In the genomic region with DNA sequence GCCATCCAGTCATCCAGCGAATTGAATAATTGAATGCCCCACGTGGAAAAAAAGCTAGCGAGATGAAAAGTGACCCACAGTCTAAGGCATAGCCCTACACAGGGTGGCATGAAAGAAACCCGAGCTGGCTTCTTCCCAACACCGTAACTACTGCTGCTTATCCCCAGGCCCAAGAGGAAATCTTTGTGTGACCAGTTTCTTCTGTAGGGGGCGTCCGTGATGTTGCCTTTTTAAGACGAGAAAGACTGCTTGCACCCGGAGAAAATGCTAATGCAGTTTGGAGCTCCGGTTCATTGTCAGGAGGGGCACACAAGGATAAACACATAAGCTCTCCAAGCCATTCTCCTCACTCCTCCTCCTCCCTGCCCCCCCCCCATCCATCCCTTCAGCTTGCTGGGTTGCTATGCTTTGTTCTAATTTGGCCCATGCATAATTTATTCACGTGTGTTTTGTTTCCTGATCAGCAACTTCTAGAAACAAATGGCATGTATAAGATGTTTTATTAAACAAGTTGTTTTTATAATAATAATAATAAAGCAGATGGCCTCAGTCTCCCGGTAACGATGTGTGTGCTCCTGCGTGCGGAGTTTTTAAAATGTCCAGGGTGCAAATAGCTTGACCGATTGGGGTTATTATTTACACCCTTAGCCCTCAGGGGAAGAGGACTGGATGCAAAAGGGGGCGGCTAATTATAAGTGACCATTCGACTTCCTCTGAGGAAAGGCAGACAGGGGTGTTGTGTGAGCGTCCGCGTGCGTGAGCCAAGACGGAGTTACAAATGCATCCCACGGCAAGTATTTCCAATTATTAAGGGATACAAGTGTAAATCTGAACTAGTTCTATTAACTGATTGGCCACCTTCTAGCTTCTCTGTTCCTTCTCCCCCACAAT, we compare ENCODE assay signal across 9 mouse cellular contexts. TPM values are rescaled to one million over a fixed set of nuclear protein-coding genes. Genes with fewer than 3 reads are reported as not detected.
DNase-seq lines count a peak whose midpoint lies in the region; ATAC-seq lines count a peak whose summit lies in the region.
"Had no signal": no experiment of that assay in that cellular context is flagged by ENCODE, and none has a peak within 500 bp of the region (broad histone marks: within the 10 kb centered on the region; RNA-seq: fewer than 3 reads in every experiment).

No protein-coding gene starts in this region.

- WGBS in kidney, embryonic 16.5 days = 4% methylated on average over 24 of the region's 24 CpGs
- under 1% methylated on average over 24 of the region's 24 CpGs for WGBS in embryonic facial prominence, embryonic 11.5 days
- under 1% methylated on average over 24 of the region's 24 CpGs for WGBS in neural tube, embryonic 13.5 days

- peaks cover 2% of the 10 kb centered on the region; the same call in 1 of the 2 replicates for H3K27me3 ChIP-seq in kidney, embryonic 16.5 days (ENCODE audit: insufficient read depth, low read length)
- peaks cover 15% of the 10 kb centered on the region for H3K27me3 ChIP-seq in embryonic facial prominence, embryonic 11.5 days (ENCODE audit: control insufficient read depth, insufficient read depth, low read length)
- H3K27me3 ChIP-seq in neural tube, embryonic 13.5 days = no peaks in the 10 kb centered on the region

- H3K27ac ChIP-seq in kidney, embryonic 16.5 days (ENCODE audit: low read length) = no peak overlapping the region
- H3K27ac ChIP-seq in embryonic facial prominence, embryonic 11.5 days (replicated peaks; ENCODE audit: low read depth, low read length) = no peak overlapping the region
- peak overlapping the region; percentile 93; the same call in 1 of the 2 replicates for H3K27ac ChIP-seq in neural tube, embryonic 13.5 days (replicated peaks)

- H3K36me3 ChIP-seq in kidney, embryonic 16.5 days (ENCODE audit: insufficient read depth, low read length) = no peaks in the 10 kb centered on the region
- no peaks in the 10 kb centered on the region for H3K36me3 ChIP-seq in embryonic facial prominence, embryonic 11.5 days (replicated peaks; ENCODE audit: control insufficient read depth, insufficient read depth, low read depth, low read length)
- no peaks in the 10 kb centered on the region for H3K36me3 ChIP-seq in neural tube, embryonic 13.5 days

- ATAC-seq in kidney, embryonic 16.5 days (ENCODE audit: low FRiP score, low TSS enrichment) = no peak
- ATAC-seq in embryonic facial prominence, embryonic 11.5 days (replicated peaks; ENCODE audit: insufficient number of reproducible peaks, low FRiP score, low TSS enrichment, low read depth) = no peak
- ATAC-seq in neural tube, embryonic 13.5 days (ENCODE audit: low read depth) = no peak
- ATAC-seq in granulocyte monocyte progenitor cell, adult 5-6 weeks (replicated peaks; ENCODE audit: poor library complexity, severe bottlenecking) = no peak
- ATAC-seq: Patski had no signal

- H3K4me3 ChIP-seq in kidney, embryonic 16.5 days (ENCODE audit: low read length) = peak overlapping the region; percentile 83
- peak overlapping the region; percentile 62 for H3K4me3 ChIP-seq in embryonic facial prominence, embryonic 11.5 days (ENCODE audit: low read depth, low read length)
- peak overlapping the region; percentile 79 for H3K4me3 ChIP-seq in neural tube, embryonic 13.5 days

- DNase-seq in kidney, postnatal 10 days = no peak
- peak; percentile 43 for DNase-seq in ZHBTc4 (ENCODE audit: low read depth, low spot score)
- DNase-seq in embryonic facial prominence, embryonic 11.5 days (ENCODE audit: low spot score) = peak; percentile 40
- DNase-seq in induced T-regulatory cell, adult 2 months (ENCODE audit: low read depth) = peak; percentile 32
- no peak for DNase-seq in gastrocnemius, postnatal 25 days

- H3K9ac ChIP-seq in kidney, embryonic 16.5 days (replicated peaks; ENCODE audit: low read length) = 0 out of 2 replicates have a peak overlapping the region, but pooled peaks have one; percentile 82
- no peak overlapping the region for H3K9ac ChIP-seq in embryonic facial prominence, embryonic 11.5 days (replicated peaks; ENCODE audit: low read length)
- peak overlapping the region; percentile 83 for H3K9ac ChIP-seq in neural tube, embryonic 13.5 days

- peaks cover 41% of the 10 kb centered on the region for H3K4me1 ChIP-seq in kidney, embryonic 16.5 days (ENCODE audit: insufficient read depth, low read length)
- no peaks in the 10 kb centered on the region for H3K4me1 ChIP-seq in embryonic facial prominence, embryonic 11.5 days (ENCODE audit: control insufficient read depth, insufficient read depth, low read length)
- H3K4me1 ChIP-seq in neural tube, embryonic 13.5 days (replicated peaks) = peaks cover 29% of the 10 kb centered on the region

- no peaks in the 10 kb centered on the region for H3K9me3 ChIP-seq in kidney, embryonic 16.5 days (ENCODE audit: low read length)
- no peaks in the 10 kb centered on the region for H3K9me3 ChIP-seq in embryonic facial prominence, embryonic 11.5 days (replicated peaks; ENCODE audit: control insufficient read depth, low read length)
- no peaks in the 10 kb centered on the region for H3K9me3 ChIP-seq in neural tube, embryonic 13.5 days

- H3K4me2 ChIP-seq in kidney, embryonic 16.5 days (replicated peaks; ENCODE audit: low read depth, low read length) = peak overlapping the region; percentile 99
- peak overlapping the region; percentile 99 for H3K4me2 ChIP-seq in embryonic facial prominence, embryonic 11.5 days (ENCODE audit: low read depth, low read length)
- peak overlapping the region; percentile 98 for H3K4me2 ChIP-seq in neural tube, embryonic 13.5 days

RNA-seq across cellular contexts. Expression of gene Dpf3, which starts 2.4 kb away (rescaled TPM):
- polyA plus RNA-seq in kidney, embryonic 16.5 days (2015; fragmentation: Nextera tagmentation; extraction: Ambion mirVana) = 12.2 and 14.3 TPM in 2 replicates
- polyA plus RNA-seq in embryonic facial prominence, embryonic 11.5 days (2014; fragmentation: Nextera tagmentation; extraction: Ambion mirVana) = 2.0 and 6.0 TPM in 2 replicates
- polyA plus RNA-seq in neural tube, embryonic 13.5 days (2015; fragmentation: Nextera tagmentation; extraction: Ambion mirVana) = 20.8 and 21.7 TPM in 2 replicates
- total RNA-seq in gastrocnemius, postnatal 25 days (2021) = 10 to 100 TPM; 17.9 to 22.5 TPM
- not detected in 2 replicates for total RNA-seq in granulocyte monocyte progenitor cell, adult 5-6 weeks (2014; fragmentation: Nextera tagmentation)
- total RNA-seq in granulocyte monocyte progenitor cell, adult 5-6 weeks (2017) = 0.31 and 2.2 TPM in 2 replicates

RNA-seq across cellular contexts. Expression of gene Dcaf4, which starts 35.2 kb away (rescaled TPM):
- 30.1 and 31.7 TPM in 2 replicates for polyA plus RNA-seq in kidney, embryonic 16.5 days (2015; fragmentation: Nextera tagmentation; extraction: Ambion mirVana)
- 27.2 and 28.8 TPM in 2 replicates for polyA plus RNA-seq in embryonic facial prominence, embryonic 11.5 days (2014; fragmentation: Nextera tagmentation; extraction: Ambion mirVana)
- 33.2 and 35.6 TPM in 2 replicates for polyA plus RNA-seq in neural tube, embryonic 13.5 days (2015; fragmentation: Nextera tagmentation; extraction: Ambion mirVana)
- total RNA-seq in gastrocnemius, postnatal 25 days (2021) = 10 to 100 TPM; 16.5 to 22.3 TPM
- 8.5 and 26.0 TPM in 2 replicates for total RNA-seq in granulocyte monocyte progenitor cell, adult 5-6 weeks (2014; fragmentation: Nextera tagmentation)
- 10.7 and 12.4 TPM in 2 replicates for total RNA-seq in granulocyte monocyte progenitor cell, adult 5-6 weeks (2017)

Comparison
In these comparisons a context has a peak if more than half of its experiments do, and no peak if none do; other contexts are left out.
1. DNase-seq: peak in ZHBTc4 (single experiment), embryonic facial prominence, embryonic 11.5 days (single experiment) and induced T-regulatory cell, adult 2 months (single experiment); none in kidney, postnatal 10 days (single experiment) and gastrocnemius, postnatal 25 days (single experiment).
2. Peak in every context shown above with its lines, with median percentiles within 50 percentile points of each other: H3K4me2 ChIP-seq and H3K4me3 ChIP-seq.